Mouse (Mus musculus) thymus, adult 2 months (tissue): Measurements from ENCODE around the gene Dcaf6. TPM values are rescaled to one million over a fixed set of nuclear protein-coding genes. Genes with fewer than 3 reads are reported as not detected.

ENCODE experiments used
- DNase-seq: peaks from one replicate; pipeline ENCODE4 v3.0.0; 2021
- H3K27ac ChIP-seq: fragments of 200-500 bp; 2 replicates; pipeline ENCODE4 v1.5.1; 2012; ENCODE audit warnings: low read length, control low read depth; ENCODE audit not compliant: control insufficient read depth, insufficient read depth
- H3K27me3 ChIP-seq: fragments of 200-500 bp; 2 replicates; pipeline ENCODE4 v1.6.1; 2012; ENCODE audit warnings: mild to moderate bottlenecking, low read length, moderate library complexity, mixed read lengths; ENCODE audit not compliant: control insufficient read depth, insufficient read depth
- H3K36me3 ChIP-seq: fragments of 200-500 bp; 2 replicates; pipeline ENCODE4 v1.6.1; 2012; ENCODE audit warnings: mild to moderate bottlenecking, low read length, moderate library complexity; ENCODE audit not compliant: control insufficient read depth, insufficient read depth
- H3K4me1 ChIP-seq: fragments of 200-500 bp; replicated peaks from 2 replicates; pipeline ENCODE4 v1.6.1; 2012; ENCODE audit warnings: low read length; ENCODE audit not compliant: control insufficient read depth, insufficient read depth
- H3K4me3 ChIP-seq: fragments of 200-500 bp; 2 replicates; pipeline ENCODE4 v1.5.1; 2012; ENCODE audit warnings: mild to moderate bottlenecking, low read length, control low read depth, moderate library complexity; ENCODE audit not compliant: control insufficient read depth, insufficient read depth
- CTCF ChIP-seq: fragments of 200-500 bp; IDR thresholded peaks from 2 replicates; pipeline ENCODE4 v1.5.1; 2012; ENCODE audit warnings: mild to moderate bottlenecking, control low read depth, low read length, moderate library complexity, borderline replicate concordance; ENCODE audit not compliant: control insufficient read depth, poor library complexity, insufficient read depth; ENCODE audit errors: extremely low read depth
- POLR2A ChIP-seq: fragments of 200-500 bp; IDR thresholded peaks from 2 replicates; pipeline ENCODE4 v1.6.1; 2012; ENCODE audit warnings: mild to moderate bottlenecking, low read length, control low read depth, moderate library complexity; ENCODE audit not compliant: control insufficient read depth, poor library complexity, insufficient read depth; ENCODE audit errors: extremely low read depth
- WGBS: fragments of 180-500 bp; shearing (Covaris S2); methylation state at CpG from one replicate; pipeline ENCODE4 v1.1.7; 2018; 5-methylcytosine and 5-hydroxymethylcytosine counted together
- polyA plus RNA-seq: library from polyadenylated mRNA; depleted of rRNA; stranded (reverse); fragments of >200 nt; gene quantifications from 2 replicates; pipeline ENCODE4 v1.2.3, GENCODE M21; 2012

The Dcaf6 gene
- polyA plus RNA-seq, 1 experiment: 25.5 TPM

DNA sequence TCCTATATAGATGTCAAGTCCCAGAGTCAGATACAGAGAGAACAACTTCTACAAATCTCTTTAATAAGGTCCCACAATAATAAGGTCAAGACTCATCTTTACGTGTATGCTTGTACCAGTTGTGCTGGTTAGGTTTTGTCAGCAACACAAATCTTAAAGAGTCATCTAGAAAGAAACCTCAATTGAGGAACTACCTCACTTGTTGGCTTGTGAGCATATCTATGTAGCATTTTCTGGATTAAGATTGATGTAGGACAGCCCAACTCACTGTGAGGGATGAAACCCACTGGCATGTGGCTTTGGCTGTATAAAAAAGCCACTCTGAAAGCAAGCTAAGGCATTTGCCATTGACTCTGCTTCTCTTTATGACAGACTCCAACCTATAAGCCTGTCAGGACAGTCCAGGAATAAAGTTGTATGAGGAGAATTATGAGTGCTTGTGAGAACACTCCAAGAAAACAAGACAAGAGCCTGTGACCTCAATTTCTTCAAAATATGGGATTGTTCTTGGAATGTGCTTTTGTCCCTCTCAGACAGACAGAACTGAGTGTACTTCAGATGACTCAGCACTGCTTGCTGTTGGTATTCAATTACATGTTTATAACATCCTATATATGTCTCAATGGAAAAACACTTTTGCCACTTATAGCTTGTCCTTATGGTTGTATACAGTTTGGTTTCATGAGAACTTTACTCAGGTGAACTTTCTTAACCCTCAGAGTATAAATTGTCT is 21.8 kb downstream of the Dcaf6 start:
- H3K27ac ChIP-seq: no peak overlapping the region
- no peak for DNase-seq
- H3K4me1 ChIP-seq: no peaks in the 10 kb centered on the region
- WGBS: 35% methylated on average over 1 of the region's 1 CpGs
- no peaks in the 10 kb centered on the region for H3K36me3 ChIP-seq
- TF ChIP-seq CTCF (no peak), POLR2A (no peak)
- H3K27me3 ChIP-seq: no peaks in the 10 kb centered on the region
- H3K4me3 ChIP-seq: no peak overlapping the region

DNA sequence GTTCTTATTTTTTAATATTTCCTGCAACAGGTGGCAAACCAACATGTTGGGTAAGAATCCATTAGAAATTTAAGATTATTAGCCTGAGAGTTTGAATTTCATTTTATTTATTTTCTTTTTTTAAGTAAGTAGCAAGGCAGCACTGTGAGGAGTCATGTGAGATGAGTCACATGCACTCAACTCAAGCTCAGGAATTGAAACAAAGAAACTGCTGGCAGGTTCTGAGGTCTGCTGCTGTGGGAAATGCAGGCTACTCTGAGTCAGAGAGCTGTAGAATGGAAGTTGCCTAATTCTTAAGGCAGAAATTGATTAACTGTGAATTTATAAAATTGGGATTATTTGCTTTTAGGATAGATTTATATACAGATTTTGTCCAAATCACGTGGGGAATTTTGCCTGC is 27.4 kb downstream of the Dcaf6 start:
- H3K4me3 ChIP-seq: no peak overlapping the region
- no peak for TF ChIP-seq POLR2A
- no peak for TF ChIP-seq CTCF
- H3K27ac ChIP-seq: no peak overlapping the region
- H3K4me1 ChIP-seq: no peaks in the 10 kb centered on the region
- H3K36me3 ChIP-seq: no peaks in the 10 kb centered on the region
- no peaks in the 10 kb centered on the region for H3K27me3 ChIP-seq
- DNase-seq: no peak
- WGBS: 98% methylated on average over 1 of the region's 1 CpGs

DNA sequence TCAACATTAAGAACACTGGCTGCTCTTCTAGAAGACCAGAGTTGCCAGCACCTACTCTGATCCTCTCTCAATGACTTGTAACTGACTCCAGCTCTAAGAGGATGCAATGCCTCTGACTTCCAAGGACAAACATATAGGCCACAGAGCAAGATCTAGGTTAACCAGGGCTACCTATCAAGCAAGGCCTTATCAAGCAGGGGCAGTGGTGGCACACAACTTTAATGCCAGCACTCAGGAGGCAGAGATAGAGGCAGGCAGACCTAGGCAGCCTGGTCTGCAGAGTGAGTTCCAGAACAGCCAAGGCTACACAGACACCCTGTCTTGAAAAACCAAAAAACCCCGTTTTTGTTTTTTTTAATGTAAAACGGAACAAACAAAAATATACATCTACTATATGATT is 34.0 kb downstream of the Dcaf6 start:
- DNase-seq: no peak
- no peaks in the 10 kb centered on the region for H3K27me3 ChIP-seq
- no peaks in the 10 kb centered on the region for H3K4me1 ChIP-seq
- H3K36me3 ChIP-seq: no peaks in the 10 kb centered on the region
- 100% methylated on average over 2 of the region's 2 CpGs for WGBS
- no peak for TF ChIP-seq POLR2A
- no peak for TF ChIP-seq CTCF
- no peak overlapping the region for H3K27ac ChIP-seq
- no peak overlapping the region for H3K4me3 ChIP-seq

- no peak for TF ChIP-seq POLR2A
- no peak for TF ChIP-seq CTCF
- WGBS: 98% methylated on average over 7 of the region's 7 CpGs
- no peaks in the 10 kb centered on the region for H3K36me3 ChIP-seq
These were observed 38.8 kb downstream of the Dcaf6 start for GRCm38 (mm10) chr1:165421357-165421915.

DNA sequence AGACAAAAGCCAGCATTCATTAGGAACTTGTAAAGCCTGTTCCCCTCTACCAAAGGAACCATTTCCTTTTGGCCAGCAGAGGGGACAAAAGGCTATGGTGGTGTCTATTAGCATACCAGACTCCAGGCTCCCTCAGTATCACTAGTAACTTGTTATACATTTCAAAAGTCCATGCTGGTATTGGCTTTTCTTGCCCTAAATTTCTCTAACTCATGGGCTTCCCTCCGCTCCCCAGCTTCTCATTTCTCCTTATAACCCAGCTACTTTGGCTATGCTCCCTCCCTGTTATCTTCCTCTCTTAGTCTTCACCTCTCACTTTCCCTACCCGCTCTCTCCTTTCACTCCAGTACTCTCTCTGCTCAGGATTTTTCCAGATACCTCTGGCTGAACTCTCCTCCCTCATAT is 63.9 kb downstream of the Dcaf6 start:
- 99% methylated on average over 2 of the region's 2 CpGs for WGBS
- H3K4me3 ChIP-seq: no peak overlapping the region
- no peaks in the 10 kb centered on the region for H3K36me3 ChIP-seq
- TF ChIP-seq CTCF: no peak
- no peak for TF ChIP-seq POLR2A
- H3K27ac ChIP-seq: no peak overlapping the region
- H3K4me1 ChIP-seq: no peaks in the 10 kb centered on the region
- no peak for DNase-seq
- no peaks in the 10 kb centered on the region for H3K27me3 ChIP-seq

More at GRCm38 (mm10) chr1:165421357-165421915, 38.8 kb downstream of the Dcaf6 start:
- no peak overlapping the region for H3K4me3 ChIP-seq
- no peak for DNase-seq
- H3K27me3 ChIP-seq: no peaks in the 10 kb centered on the region
- no peaks in the 10 kb centered on the region for H3K4me1 ChIP-seq
- no peak overlapping the region for H3K27ac ChIP-seq

DNA sequence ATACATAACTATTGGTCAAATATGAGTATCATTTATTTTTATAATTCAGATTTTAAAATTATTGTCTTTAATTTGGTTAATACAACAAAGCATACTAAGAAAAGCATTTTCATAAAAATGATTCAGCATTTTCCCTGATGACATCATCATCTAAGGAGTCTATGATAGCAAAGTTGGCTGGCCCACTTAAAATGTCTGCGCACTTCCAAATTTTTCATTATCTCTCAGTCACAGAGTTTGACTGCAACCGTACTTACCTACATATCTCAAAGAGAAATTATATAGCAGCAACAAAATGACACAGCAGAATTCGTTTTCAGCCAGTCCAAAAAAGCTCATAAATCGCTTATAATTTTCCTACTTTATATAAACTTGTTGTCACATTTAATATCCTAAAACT is 64.3 kb downstream of the Dcaf6 start:
- no peak for DNase-seq
- Histone ChIP-seq H3K4me1 (no peaks in the 10 kb centered on the region), H3K36me3 (no peaks in the 10 kb centered on the region), H3K27ac (no peak overlapping the region), H3K27me3 (no peaks in the 10 kb centered on the region), H3K4me3 (no peak overlapping the region)
- no peak for TF ChIP-seq CTCF
- no peak for TF ChIP-seq POLR2A
- 95% methylated on average over 4 of the region's 4 CpGs for WGBS
